Mouse (Mus musculus) midbrain, postnatal 0 days (tissue): ENCODE measurements at regions not wholly inside any gene's neighbourhood (a gene's known extent, or its start where the extent isn't known, plus 50 kb on each side); places are given as distances from the start of the nearest gene placed in this dataset.

Experiments
- ATAC-seq: fragments of 200-750 bp; cut with Nextera tagmentation; 2 replicates; pipeline ENCODE4 v1.8.0; 2017; ENCODE audit warnings: moderate number of reproducible peaks, mild to moderate bottlenecking, moderate TSS enrichment, moderate library complexity; ENCODE audit not compliant: low FRiP score
- DNase-seq: peaks from one replicate; pipeline ENCODE4 v3.0.0-alpha.2; 2015; ENCODE audit warnings: low spot score
- H3K27ac ChIP-seq: fragments of 300-500 bp; sonication (generic); 2 replicates; pipeline ENCODE4 v1.5.1; 2014; ENCODE audit warnings: low read depth, mild to moderate bottlenecking, low read length, mixed read lengths
- H3K27me3 ChIP-seq: fragments of 300-500 bp; sonication (generic); 2 replicates; pipeline ENCODE4 v1.6.1; 2014; ENCODE audit warnings: low read length, control low read depth, mixed read lengths; ENCODE audit not compliant: insufficient read depth
- H3K36me3 ChIP-seq: fragments of 300-500 bp; sonication (generic); 2 replicates; pipeline ENCODE4 v1.6.1; 2014; ENCODE audit warnings: low read length, control low read depth, mixed read lengths; ENCODE audit not compliant: insufficient read depth
- H3K4me1 ChIP-seq: fragments of 300-500 bp; sonication (generic); 2 replicates; pipeline ENCODE4 v1.6.1; 2014; ENCODE audit warnings: mild to moderate bottlenecking, control low read depth, antibody characterized with exemption, low read length, mixed read lengths; ENCODE audit not compliant: insufficient read depth
- H3K4me2 ChIP-seq: fragments of 300-500 bp; sonication (generic); 2 replicates; pipeline ENCODE4 v1.6.1; 2014; ENCODE audit warnings: low read depth, mild to moderate bottlenecking, low read length, mixed read lengths; ENCODE audit not compliant: poor library complexity, severe bottlenecking
- H3K4me3 ChIP-seq: fragments of 300-500 bp; sonication (generic); 2 replicates; pipeline ENCODE4 v1.5.1; 2014; ENCODE audit warnings: low read depth, mild to moderate bottlenecking, low read length, moderate library complexity
- H3K9ac ChIP-seq: fragments of 300-500 bp; sonication (generic); replicated peaks from 2 replicates; pipeline ENCODE4 v1.6.1; 2014; ENCODE audit warnings: mild to moderate bottlenecking, low read length, moderate library complexity, mixed read lengths; ENCODE audit not compliant: poor library complexity, severe bottlenecking
- H3K9me3 ChIP-seq: fragments of 300-500 bp; sonication (generic); 2 replicates; pipeline ENCODE4 v1.6.1; 2016; ENCODE audit warnings: low read length, control low read depth
- CTCF ChIP-seq: IDR thresholded peaks from 2 replicates; pipeline ENCODE4 v1.5.1; 2016; ENCODE audit warnings: antibody characterized with exemption, mild to moderate bottlenecking
- WGBS: fragments of 180-500 bp; shearing (Covaris S2); extraction: QIAGEN DNeasy Blood & Tissue Kit; methylation state at CpG from one replicate; pipeline ENCODE4 v1.1.7; 2014; 5-methylcytosine and 5-hydroxymethylcytosine counted together

- ATAC-seq: no peak
Observed at GRCm38 (mm10) chr9:111762653-111763468, 72.7 kb upstream of the Stac start.

GRCm38 (mm10) chr9:111755235-111755634, 65.1 kb upstream of the Stac start:
- WGBS: 84% methylated on average over 10 of the region's 10 CpGs

More at GRCm38 (mm10) chr9:111762653-111763468, 72.7 kb upstream of the Stac start:
- Histone ChIP-seq H3K9me3 (no peaks in the 10 kb centered on the region), H3K36me3 (no peaks in the 10 kb centered on the region), H3K4me2 (no peak overlapping the region), H3K4me3 (no peak overlapping the region), H3K4me1 (0 out of 2 replicates have a peak, but pooled peaks cover 2% of the 10 kb centered on the region), H3K27me3 (no peaks in the 10 kb centered on the region), H3K9ac (no peak overlapping the region), H3K27ac (peak overlapping the region; percentile 6; the same call in 1 of the 2 replicates)
- no peak for DNase-seq
- WGBS: 74% methylated on average over 11 of the region's 11 CpGs
- no peak for TF ChIP-seq CTCF

DNA sequence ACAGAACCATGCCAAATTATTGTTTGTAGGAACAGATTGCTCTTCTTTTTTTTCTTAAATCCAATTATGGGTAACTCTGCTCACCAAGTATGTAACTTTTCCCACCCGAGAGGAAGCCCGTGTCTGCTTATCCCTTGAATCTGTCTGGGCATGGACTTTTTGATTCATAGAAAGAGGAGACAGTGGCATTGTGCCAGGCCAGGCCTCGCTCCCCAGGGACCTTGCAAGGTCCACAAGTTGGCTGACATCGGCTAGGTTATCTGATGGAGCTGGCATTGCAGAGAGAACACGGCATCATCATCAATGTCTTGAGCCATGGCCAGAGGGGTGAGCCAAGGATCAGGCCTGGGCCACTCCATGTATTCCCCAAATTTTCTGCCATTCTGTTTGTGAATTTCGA, 56.0 kb upstream of the Stac start:
- ATAC-seq (no peak), DNase-seq (no peak)
- TF ChIP-seq CTCF: no peak

More at GRCm38 (mm10) chr9:111755235-111755634, 65.1 kb upstream of the Stac start:
- H3K9ac ChIP-seq: no peak overlapping the region
- H3K4me1 ChIP-seq: no peaks in the 10 kb centered on the region
- no peaks in the 10 kb centered on the region for H3K9me3 ChIP-seq
- no peak overlapping the region for H3K4me3 ChIP-seq
- H3K36me3 ChIP-seq: no peaks in the 10 kb centered on the region
- H3K27ac ChIP-seq: no peak overlapping the region
- no peak overlapping the region for H3K4me2 ChIP-seq
- no peak for TF ChIP-seq CTCF
- DNase-seq (no peak), ATAC-seq (no peak)
- no peaks in the 10 kb centered on the region for H3K27me3 ChIP-seq

DNA sequence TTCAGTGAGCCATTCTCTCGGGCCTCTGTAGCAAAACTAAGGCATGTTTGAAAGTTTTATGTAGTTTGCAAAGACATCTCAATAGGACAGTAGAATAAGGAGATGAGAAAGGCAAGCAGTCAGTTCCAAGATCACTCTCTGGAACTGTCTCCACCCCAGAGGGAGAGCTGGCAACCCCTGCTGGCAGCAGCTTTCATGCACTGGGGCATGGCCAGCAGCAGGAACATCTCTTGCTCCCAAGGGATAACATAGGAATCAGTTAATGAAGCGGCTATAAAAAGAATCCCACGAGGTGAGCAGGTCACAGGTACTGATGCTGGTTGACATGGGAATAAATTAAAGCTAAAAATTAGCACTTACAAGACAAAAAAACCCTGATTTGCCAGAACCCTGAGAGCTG, 55.1 kb upstream of the Stac start:
- Histone ChIP-seq H3K4me2 (no peak overlapping the region), H3K27ac (no peak overlapping the region), H3K9ac (no peak overlapping the region), H3K36me3 (no peaks in the 10 kb centered on the region), H3K9me3 (no peaks in the 10 kb centered on the region), H3K4me1 (no peaks in the 10 kb centered on the region), H3K27me3 (no peaks in the 10 kb centered on the region), H3K4me3 (no peak overlapping the region)
- ATAC-seq (no peak), DNase-seq (no peak)
- TF ChIP-seq CTCF: no peak
- WGBS: 36% methylated on average over 3 of the region's 3 CpGs

More for the DNA sequence above, 56.0 kb upstream of the Stac start:
- Histone ChIP-seq H3K4me2 (no peak overlapping the region), H3K9ac (no peak overlapping the region), H3K4me1 (no peaks in the 10 kb centered on the region), H3K27ac (no peak overlapping the region), H3K9me3 (no peaks in the 10 kb centered on the region), H3K27me3 (no peaks in the 10 kb centered on the region), H3K36me3 (no peaks in the 10 kb centered on the region), H3K4me3 (no peak overlapping the region)
- 60% methylated on average over 6 of the region's 6 CpGs for WGBS
